Mouse (Mus musculus) adrenal gland, postnatal 0 days (tissue): ENCODE measurements around the gene Rbm24. TPM values are rescaled to one million over a fixed set of nuclear protein-coding genes. Genes with fewer than 3 reads are reported as not detected.

ENCODE experiments used
- polyA plus RNA-seq: library from polyadenylated mRNA; unstranded; fragments of >200 nt; fragmentation: Nextera tagmentation; extraction: Ambion mirVana; gene quantifications from 2 replicates; pipeline ENCODE4 v1.2.1, GENCODE M21; 2015

The Rbm24 gene
- polyA plus RNA-seq = 2.8 and 4.2 TPM in 2 replicates

GRCm38 (mm10) chr13:46418141-46418601 lies at the start of gene Rbm24:
Gene Rbm24 (plus strand): TSS chr13:46418434.

Other genes with a start within 250 kb of the Rbm24 start
- 0.41 and 0.71 TPM in 2 replicates for gene Stmnd1, start 144.7 kb upstream of the Rbm24 start, polyA plus RNA-seq
- gene Cap2, start 83.4 kb downstream of the Rbm24 start, polyA plus RNA-seq = 1.3 and 2.2 TPM in 2 replicates